Mouse (Mus musculus): ENCODE measurements around the gene 1700023F06Rik.

Gene 1700023F06Rik

GRCm38 (mm10) chr11:103208458-103208857 is at the start of gene 1700023F06Rik:
TSS of gene 1700023F06Rik (minus strand) at chr11:103208558.
- DNase-seq (ENCODE audit: low spot score): no peak

- no peak for DNase-seq (ENCODE audit: low spot score)
Measured at GRCm38 (mm10) chr11:103257938-103258481, 49.7 kb upstream of the 1700023F06Rik start.

GRCm38 (mm10) chr11:103253605-103254004 is 45.2 kb upstream of the 1700023F06Rik start:
- no peak for DNase-seq (ENCODE audit: low spot score)

GRCm38 (mm10) chr11:103252380-103252779 is 44.0 kb upstream of the 1700023F06Rik start:
- no peak for DNase-seq (ENCODE audit: low spot score)

- no peak for DNase-seq (ENCODE audit: low spot score)
Measured at GRCm38 (mm10) chr11:103250324-103250723, 42.0 kb upstream of the 1700023F06Rik start.

- no peak for DNase-seq (ENCODE audit: low spot score)
Measured at GRCm38 (mm10) chr11:103249509-103249908, 41.2 kb upstream of the 1700023F06Rik start.

- no peak for DNase-seq (ENCODE audit: low spot score)
Measured at GRCm38 (mm10) chr11:103248837-103249236, 40.5 kb upstream of the 1700023F06Rik start.

- DNase-seq (ENCODE audit: low spot score): no peak
Measured at GRCm38 (mm10) chr11:103247504-103248177, 39.3 kb upstream of the 1700023F06Rik start.

- no peak for DNase-seq (ENCODE audit: low spot score)
Measured at GRCm38 (mm10) chr11:103246731-103247290, 38.5 kb upstream of the 1700023F06Rik start.

GRCm38 (mm10) chr11:103246081-103246730 is 37.8 kb upstream of the 1700023F06Rik start:
- no peak for DNase-seq (ENCODE audit: low spot score)

GRCm38 (mm10) chr11:103244856-103245255 is 36.5 kb upstream of the 1700023F06Rik start:
- DNase-seq (ENCODE audit: low spot score): no peak

- no peak for DNase-seq (ENCODE audit: low spot score)
Measured at GRCm38 (mm10) chr11:103240740-103241139, 32.4 kb upstream of the 1700023F06Rik start.

- no peak for DNase-seq (ENCODE audit: low spot score)
Measured at GRCm38 (mm10) chr11:103237757-103238156, 29.4 kb upstream of the 1700023F06Rik start.

GRCm38 (mm10) chr11:103236903-103237302 is 28.5 kb upstream of the 1700023F06Rik start:
- DNase-seq (ENCODE audit: low spot score): no peak

- no peak for DNase-seq (ENCODE audit: low spot score)
Measured at GRCm38 (mm10) chr11:103236431-103236830, 28.1 kb upstream of the 1700023F06Rik start.

- no peak for DNase-seq (ENCODE audit: low spot score)
Measured at GRCm38 (mm10) chr11:103235702-103236101, 27.3 kb upstream of the 1700023F06Rik start.

GRCm38 (mm10) chr11:103234447-103234846 is 26.1 kb upstream of the 1700023F06Rik start:
- no peak for DNase-seq (ENCODE audit: low spot score)

GRCm38 (mm10) chr11:103232966-103233365 is 24.6 kb upstream of the 1700023F06Rik start:
- DNase-seq (ENCODE audit: low spot score): peak; percentile 86

GRCm38 (mm10) chr11:103231367-103231766 is 23.0 kb upstream of the 1700023F06Rik start:
- DNase-seq (ENCODE audit: low spot score): no peak

- DNase-seq (ENCODE audit: low spot score): no peak
Measured at GRCm38 (mm10) chr11:103230626-103231025, 22.3 kb upstream of the 1700023F06Rik start.

- no peak for DNase-seq (ENCODE audit: low spot score)
Measured at GRCm38 (mm10) chr11:103229608-103230007, 21.2 kb upstream of the 1700023F06Rik start.

- DNase-seq (ENCODE audit: low spot score): no peak
Measured at GRCm38 (mm10) chr11:103223951-103224456, 15.6 kb upstream of the 1700023F06Rik start.

- no peak for DNase-seq (ENCODE audit: low spot score)
Measured at GRCm38 (mm10) chr11:103223444-103223843, 15.1 kb upstream of the 1700023F06Rik start.
